Mouse (Mus musculus): Measurements from ENCODE around the gene Eml5.

DNA sequence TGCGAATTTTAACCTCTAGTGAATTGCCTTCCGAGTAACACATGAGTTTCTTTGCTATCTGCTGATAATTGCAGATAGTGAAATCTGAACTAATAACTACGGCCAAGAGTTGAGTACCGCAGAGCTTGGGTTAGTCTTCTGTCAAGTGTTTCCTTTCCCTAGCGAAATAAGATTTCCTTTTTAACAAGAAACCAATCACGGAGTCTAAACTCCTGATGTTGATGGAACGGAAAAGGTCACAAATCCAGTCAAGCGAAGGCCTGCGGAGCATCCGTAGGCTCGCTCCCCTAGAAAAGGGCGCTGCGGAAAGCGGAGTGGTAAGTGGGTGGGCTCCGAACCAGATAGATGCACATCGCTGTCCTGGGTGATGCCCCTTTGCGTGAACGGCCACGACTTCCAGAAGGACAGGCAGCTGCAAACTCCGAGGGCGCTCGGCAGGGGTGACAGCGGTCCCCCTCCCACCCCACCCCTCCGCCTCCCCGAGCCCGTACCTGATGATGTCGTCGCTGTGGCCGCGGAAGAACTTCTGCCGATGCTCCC lies 873 bp downstream of the Eml5 start:
- TF ChIP-seq CTCF (IDR thresholded peaks at IDR 0.05; ENCODE audit: low read depth) (no peak), EP300 (IDR thresholded peaks at IDR 0.05; ENCODE audit: low read depth) (no peak)
